Mouse (Mus musculus) heart, embryonic 11.5 days (tissue): ENCODE data around the gene Gm10639. TPM values are rescaled to one million over a fixed set of nuclear protein-coding genes. Genes with fewer than 3 reads are reported as not detected.
"Not testable (repeated sequence)": the region's sequence is repeated elsewhere in the genome, so short reads cannot be mapped to it uniquely, and the experiment has no call there.

Source experiments
- ATAC-seq: fragments of 200-750 bp; cut with Nextera tagmentation; replicated peaks from 2 replicates; pipeline ENCODE4 v1.8.0; 2017; ENCODE audit warnings: moderate library complexity; ENCODE audit not compliant: insufficient number of reproducible peaks, low FRiP score, low TSS enrichment
- H3K27ac ChIP-seq: fragments of 300-500 bp; sonication (generic); 2 replicates; pipeline ENCODE4 v1.5.1; 2014; ENCODE audit warnings: mild to moderate bottlenecking, low read depth, low read length
- H3K27me3 ChIP-seq: fragments of 300-500 bp; sonication (generic); 2 replicates; pipeline ENCODE4 v1.6.1; 2014; ENCODE audit warnings: mild to moderate bottlenecking, low read length, mixed read lengths; ENCODE audit not compliant: control insufficient read depth, insufficient read depth
- H3K36me3 ChIP-seq: fragments of 300-500 bp; sonication (generic); 2 replicates; pipeline ENCODE4 v1.6.1; 2014; ENCODE audit warnings: mild to moderate bottlenecking, low read length, moderate library complexity, mixed read lengths; ENCODE audit not compliant: control insufficient read depth, insufficient read depth
- H3K4me1 ChIP-seq: fragments of 300-500 bp; sonication (generic); 2 replicates; pipeline ENCODE4 v1.6.1; 2014; ENCODE audit warnings: low read length; ENCODE audit not compliant: control insufficient read depth, insufficient read depth
- H3K4me2 ChIP-seq: fragments of 300-500 bp; sonication (generic); 2 replicates; pipeline ENCODE4 v1.6.1; 2014; ENCODE audit warnings: mild to moderate bottlenecking, moderate library complexity
- H3K4me3 ChIP-seq: fragments of 300-500 bp; sonication (generic); 2 replicates; pipeline ENCODE4 v1.5.1; 2014; ENCODE audit warnings: low read depth, low read length
- H3K9ac ChIP-seq: fragments of 300-500 bp; sonication (generic); 2 replicates; pipeline ENCODE4 v1.6.1; 2014; ENCODE audit warnings: mild to moderate bottlenecking, low read depth, low read length, moderate library complexity
- H3K9me3 ChIP-seq: fragments of 300-500 bp; sonication (generic); replicated peaks from 2 replicates; pipeline ENCODE4 v1.6.1; 2016; ENCODE audit warnings: low read length; ENCODE audit not compliant: control insufficient read depth
- WGBS: fragments of 180-500 bp; shearing (Covaris S2); extraction: QIAGEN DNeasy Blood & Tissue Kit; methylation state at CpG from one replicate; pipeline ENCODE4 v1.1.7; 2014; ENCODE audit not compliant: insufficient replicate concordance; 5-methylcytosine and 5-hydroxymethylcytosine counted together
- polyA plus RNA-seq: library from polyadenylated mRNA; unstranded; fragments of >200 nt; fragmentation: Nextera tagmentation; extraction: Ambion mirVana; gene quantifications from 2 replicates; pipeline ENCODE4 v1.2.1, GENCODE M21; 2014

Gm10639 gene
- polyA plus RNA-seq, 1 experiment from 2014 or later: not detected

DNA sequence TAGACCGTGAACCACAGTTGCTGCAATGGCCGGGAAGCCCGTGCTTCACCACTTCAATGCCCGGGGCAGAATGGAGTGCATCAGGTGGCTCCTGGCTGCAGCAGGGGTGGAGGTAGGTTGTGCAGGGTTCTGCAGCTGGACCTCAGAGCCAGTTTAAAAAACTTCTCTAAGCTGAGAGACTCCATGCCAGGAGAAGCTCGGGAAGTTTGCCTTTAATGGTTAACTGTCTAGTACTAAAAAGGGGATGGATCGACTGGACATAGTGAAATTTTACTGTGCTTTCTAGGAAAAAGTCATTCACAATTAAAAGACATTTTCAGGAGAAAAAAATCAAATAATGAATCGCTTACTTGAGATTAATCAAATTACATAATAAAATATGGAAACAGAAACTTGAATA is 5.1 kb downstream of the Gm10639 start:
- WGBS: 81% methylated on average over 5 of the region's 7 CpGs
- not testable (repeated sequence) for H3K9me3 ChIP-seq, H3K4me3 ChIP-seq, H3K27me3 ChIP-seq, H3K9ac ChIP-seq, H3K36me3 ChIP-seq, H3K27ac ChIP-seq, ATAC-seq, H3K4me2 ChIP-seq, H3K4me1 ChIP-seq

DNA sequence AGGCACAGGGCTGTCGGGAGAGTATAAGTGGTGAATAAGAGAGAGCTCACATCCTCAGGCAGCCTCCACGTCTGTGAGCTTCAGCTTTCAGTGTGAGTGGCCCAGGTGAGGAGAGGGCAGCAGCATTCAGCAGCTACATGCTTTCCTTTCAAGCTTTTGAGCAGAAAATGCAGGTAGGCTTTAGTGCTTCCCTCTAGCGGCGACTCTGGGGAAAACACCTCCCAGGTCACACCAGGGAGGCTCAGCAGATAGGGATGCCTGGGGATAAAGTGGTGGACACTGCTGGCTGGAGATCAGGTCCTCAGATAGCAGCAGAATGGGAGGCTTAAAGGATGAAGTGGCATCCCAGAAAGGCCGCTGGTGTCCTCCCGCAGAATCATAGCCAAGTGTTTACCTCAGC is 6.4 kb downstream of the Gm10639 start:
- H3K4me2 ChIP-seq, H3K27ac ChIP-seq, H3K36me3 ChIP-seq, H3K4me1 ChIP-seq, H3K9me3 ChIP-seq, H3K27me3 ChIP-seq, ATAC-seq, H3K4me3 ChIP-seq, H3K9ac ChIP-seq: not testable (repeated sequence)
- 8% methylated on average over 6 of the region's 6 CpGs for WGBS

DNA sequence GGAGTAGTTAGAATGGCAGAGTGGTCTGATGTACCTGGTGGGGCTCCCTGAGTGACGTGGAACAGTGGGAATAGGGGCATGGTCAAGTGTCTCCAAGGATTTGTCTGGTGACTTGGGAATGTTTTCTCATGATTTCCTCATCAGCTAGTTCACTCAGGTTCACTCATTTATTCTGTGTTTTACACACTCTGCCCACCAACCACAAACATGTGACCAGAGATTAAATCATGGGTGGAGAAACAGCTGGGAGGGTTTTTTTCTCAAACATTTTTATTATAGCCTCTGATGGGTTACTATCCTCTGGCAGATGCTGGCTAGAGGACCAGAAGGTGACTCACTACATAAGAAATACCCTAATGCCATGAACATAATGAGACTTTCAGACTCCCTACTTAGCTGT is 8.5 kb downstream of the Gm10639 start:
- Histone ChIP-seq H3K27ac (no peak overlapping the region), H3K27me3 (no peaks in the 10 kb centered on the region), H3K36me3 (no peaks in the 10 kb centered on the region), H3K9ac (no peak overlapping the region), H3K4me2 (no peak overlapping the region), H3K4me3 (no peak overlapping the region), H3K4me1 (no peaks in the 10 kb centered on the region), H3K9me3 (no peaks in the 10 kb centered on the region)
- no peak for ATAC-seq
- 95% methylated on average over 1 of the region's 1 CpGs for WGBS

DNA sequence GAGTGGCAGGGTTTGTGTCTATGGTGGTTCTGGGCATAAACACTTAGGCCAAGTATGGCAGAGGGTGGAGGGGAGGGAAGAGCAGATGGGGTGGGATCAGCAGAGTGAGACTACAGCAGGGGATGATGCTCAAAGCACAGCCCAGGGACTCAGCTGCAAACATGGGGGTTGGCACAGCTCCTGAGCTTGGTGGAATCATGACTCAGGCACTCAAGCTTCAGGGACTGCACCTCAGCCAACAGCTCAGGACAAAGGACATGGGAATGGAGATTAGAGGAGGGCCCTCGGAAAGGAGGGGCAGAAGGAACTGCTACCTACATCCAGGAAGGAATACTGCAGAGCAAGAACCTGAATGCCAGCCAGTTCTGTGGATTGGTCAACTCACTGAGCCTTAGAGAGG is 9.4 kb downstream of the Gm10639 start:
- 69% methylated on average over 1 of the region's 1 CpGs for WGBS
- not testable (repeated sequence) for H3K4me1 ChIP-seq, H3K9ac ChIP-seq, H3K4me2 ChIP-seq, H3K9me3 ChIP-seq, ATAC-seq, H3K36me3 ChIP-seq, H3K27ac ChIP-seq, H3K4me3 ChIP-seq, H3K27me3 ChIP-seq

DNA sequence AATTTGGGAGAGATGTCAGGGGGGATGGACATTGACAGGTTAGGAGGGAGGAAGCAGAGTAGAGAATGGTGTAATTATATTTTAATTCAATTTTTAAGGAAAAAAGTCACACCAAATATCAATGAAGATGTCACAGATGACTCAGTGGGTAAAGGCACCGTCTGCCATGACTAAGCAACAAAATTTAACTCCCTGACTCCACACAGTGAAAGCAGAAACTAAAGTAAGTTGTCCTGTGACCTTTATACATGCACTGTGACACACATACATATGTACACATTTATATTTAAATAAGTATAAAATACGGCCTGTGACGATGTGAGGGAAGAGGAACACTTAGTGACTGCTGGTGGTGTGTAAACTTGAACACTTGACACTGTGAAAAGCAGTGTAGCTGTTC is 18.4 kb downstream of the Gm10639 start:
- H3K27me3 ChIP-seq, H3K36me3 ChIP-seq, H3K9ac ChIP-seq, ATAC-seq, H3K4me1 ChIP-seq, H3K27ac ChIP-seq, H3K4me3 ChIP-seq, H3K9me3 ChIP-seq, H3K4me2 ChIP-seq: not testable (repeated sequence)
- WGBS: 86% methylated on average over 3 of the region's 3 CpGs

DNA sequence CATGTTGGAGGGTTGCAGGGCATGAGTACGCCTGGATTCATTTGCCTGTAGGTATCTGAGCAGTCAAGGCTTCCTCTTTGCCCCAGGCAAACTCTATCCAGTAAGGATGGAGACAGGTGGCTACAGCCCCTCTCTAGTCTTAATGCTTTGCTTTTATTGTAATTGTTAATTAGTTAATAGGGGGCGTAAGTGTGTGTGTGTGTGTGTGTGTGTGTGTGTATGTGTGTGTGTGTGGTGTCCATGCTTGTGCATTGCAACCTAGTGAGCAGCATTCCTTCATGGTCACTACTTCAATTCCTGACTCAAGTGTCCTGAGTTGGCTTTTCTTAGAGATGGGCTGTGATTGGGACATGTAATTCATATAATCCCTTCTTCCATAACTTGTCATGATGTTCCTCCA is 25.0 kb downstream of the Gm10639 start, which contains the start of gene Omt2a:
Gene Omt2a (minus strand): TSS at position 101 of the 400 bp plus-strand sequence.
- Histone ChIP-seq H3K9me3 (no peaks in the 10 kb centered on the region), H3K9ac (no peak within 1 kb of the TSS), H3K27me3 (no peaks in the 10 kb centered on the region), H3K4me1 (no peaks in the 10 kb centered on the region), H3K4me2 (no peak within 1 kb of the TSS), H3K4me3 (no peak within 1 kb of the TSS), H3K36me3 (no peaks in the 10 kb centered on the region), H3K27ac (no peak within 1 kb of the TSS)
- no peak for ATAC-seq
- 66% methylated on average over 2 of the region's 2 CpGs for WGBS

DNA sequence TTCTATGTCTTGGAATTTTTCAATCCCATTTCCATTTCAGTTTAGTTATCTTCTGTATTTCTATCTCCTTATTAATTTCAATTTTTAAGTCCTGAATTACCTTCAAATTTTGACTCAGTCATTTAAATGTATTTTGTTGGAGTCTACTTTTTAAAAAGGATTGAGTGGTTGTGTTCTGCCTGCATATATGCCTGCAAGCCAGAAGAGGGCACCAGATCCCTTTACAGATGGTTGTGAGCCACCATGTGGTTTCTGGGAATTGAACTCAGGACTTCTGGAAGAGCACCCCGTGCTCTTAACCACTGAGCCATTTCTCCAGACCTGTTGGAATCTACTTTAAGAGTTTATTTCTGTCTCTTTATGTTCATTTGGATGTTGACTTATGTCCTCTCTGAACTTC is 29.8 kb downstream of the Gm10639 start:
- no peak overlapping the region for H3K9ac ChIP-seq
- H3K9me3 ChIP-seq: no peaks in the 10 kb centered on the region
- no peaks in the 10 kb centered on the region for H3K36me3 ChIP-seq
- no peak overlapping the region for H3K4me2 ChIP-seq
- no peaks in the 10 kb centered on the region for H3K27me3 ChIP-seq
- 20% methylated on average over 1 of the region's 1 CpGs for WGBS
- no peak overlapping the region for H3K27ac ChIP-seq
- H3K4me1 ChIP-seq: no peaks in the 10 kb centered on the region
- no peak for ATAC-seq
- H3K4me3 ChIP-seq: no peak overlapping the region

DNA sequence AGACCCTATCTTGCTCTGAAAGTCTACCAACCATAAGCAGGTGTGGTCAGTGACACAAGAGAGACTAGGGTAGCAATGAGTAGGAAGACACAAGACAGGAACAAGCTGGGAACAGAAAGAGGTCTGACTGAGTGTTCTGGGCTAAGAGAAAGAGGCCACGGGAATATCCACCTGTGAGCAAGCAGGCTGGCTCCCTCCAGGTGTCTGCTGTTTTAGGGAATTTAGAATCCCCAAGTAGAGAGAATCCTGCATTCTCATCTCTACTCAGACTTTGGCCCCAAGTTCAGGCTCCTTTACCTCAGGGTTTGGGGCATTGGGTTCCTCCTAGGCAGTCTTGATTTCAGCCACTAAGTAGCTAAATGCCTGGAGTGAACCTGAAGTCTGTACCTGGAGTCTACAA is 37.6 kb downstream of the Gm10639 start, which contains the start of gene Omt2b:
Gene Omt2b (plus strand): TSS at position 301 of the 400 bp plus-strand sequence.
- H3K36me3 ChIP-seq, H3K9ac ChIP-seq, ATAC-seq, H3K4me3 ChIP-seq, H3K9me3 ChIP-seq, H3K4me1 ChIP-seq, H3K27ac ChIP-seq, H3K27me3 ChIP-seq, H3K4me2 ChIP-seq: not testable (repeated sequence)
- WGBS: 100% methylated on average over 1 of the region's 1 CpGs

DNA sequence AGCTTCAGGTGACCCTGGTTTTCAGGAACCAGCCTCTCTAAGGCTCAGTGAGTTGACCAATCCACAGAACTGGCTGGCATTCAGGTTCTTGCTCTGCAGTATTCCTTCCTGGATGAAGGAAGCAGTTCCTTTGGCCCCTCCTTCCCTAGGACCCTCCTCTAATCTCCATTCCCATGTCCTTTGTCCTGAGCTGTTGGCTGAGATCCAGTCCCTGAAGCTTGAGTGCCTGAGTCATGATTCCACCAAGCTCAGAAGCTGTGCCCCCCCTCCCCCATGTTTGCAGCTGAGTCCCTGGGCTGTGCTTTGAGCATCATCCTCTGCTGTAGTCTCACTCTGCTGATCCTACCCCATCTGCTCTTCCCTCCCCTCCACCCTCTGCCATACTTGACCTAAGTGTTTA is 47.3 kb downstream of the Gm10639 start:
- not testable (repeated sequence) for H3K4me2 ChIP-seq, H3K27me3 ChIP-seq, H3K4me1 ChIP-seq, H3K9me3 ChIP-seq, ATAC-seq, H3K36me3 ChIP-seq, H3K9ac ChIP-seq, H3K27ac ChIP-seq, H3K4me3 ChIP-seq
